Mouse (Mus musculus) testis, postnatal 10 days (tissue): ENCODE data around the gene Rdh16.
"Not testable (repeated sequence)": the region's sequence is repeated elsewhere in the genome, so short reads cannot be mapped to it uniquely, and the experiment has no call there.

Experiments used
- DNase-seq: peaks from one replicate; pipeline ENCODE4 v3.0.0; 2021; ENCODE audit warnings: low spot score

Rdh16 gene

DNA sequence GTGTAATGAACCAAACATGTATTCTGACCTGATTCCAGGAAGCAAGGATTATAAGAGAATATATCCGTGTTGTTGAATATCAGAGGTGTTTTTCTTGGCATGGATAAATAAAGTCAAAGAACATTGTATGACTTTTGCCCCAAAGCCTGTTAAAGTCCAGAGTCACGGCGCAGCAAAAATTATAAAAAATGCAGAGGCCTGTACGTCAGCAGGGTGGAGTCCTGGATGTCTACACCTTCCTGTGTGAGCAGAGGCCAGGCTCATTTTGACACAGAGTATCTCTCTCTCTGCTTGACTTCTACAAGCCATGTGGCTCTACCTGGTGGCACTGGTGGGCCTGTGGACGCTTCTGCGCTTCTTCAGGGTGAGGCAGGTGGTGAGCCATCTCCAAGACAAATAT, at the start of gene Rdh16:
Rdh16 (plus strand) TSS at position 262 of the 400 bp plus-strand sequence.
- DNase-seq, result no peak

DNA sequence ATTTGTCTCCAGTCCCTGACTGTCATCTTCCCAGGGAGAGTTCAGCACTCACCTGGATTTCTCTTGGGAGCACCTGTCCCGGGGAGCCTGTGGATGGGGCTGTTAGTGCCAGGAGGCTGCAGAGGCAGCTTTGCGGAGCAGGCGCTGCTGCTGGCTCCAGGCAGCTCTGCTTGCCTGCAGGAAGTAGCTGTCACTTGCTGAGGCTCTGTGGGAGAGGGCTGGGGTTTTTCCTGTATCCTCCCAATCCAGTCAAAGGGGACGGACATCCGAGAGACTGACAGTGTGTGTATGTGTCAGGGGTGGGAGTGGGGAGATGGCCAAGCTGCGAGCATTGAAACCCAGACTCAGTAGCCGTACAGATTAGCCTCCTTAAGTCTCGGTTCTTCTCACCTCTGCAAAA, 49.4 kb upstream of the Rdh16 start, which contains the start of gene Gpr182:
Gpr182 (minus strand) TSS at position 185 of the 400 bp plus-strand sequence.
- no peak for DNase-seq

GRCm38 (mm10) chr10:127754566-127755166, 46.3 kb upstream of the Rdh16 start:
- DNase-seq, result peak; percentile 64

DNA sequence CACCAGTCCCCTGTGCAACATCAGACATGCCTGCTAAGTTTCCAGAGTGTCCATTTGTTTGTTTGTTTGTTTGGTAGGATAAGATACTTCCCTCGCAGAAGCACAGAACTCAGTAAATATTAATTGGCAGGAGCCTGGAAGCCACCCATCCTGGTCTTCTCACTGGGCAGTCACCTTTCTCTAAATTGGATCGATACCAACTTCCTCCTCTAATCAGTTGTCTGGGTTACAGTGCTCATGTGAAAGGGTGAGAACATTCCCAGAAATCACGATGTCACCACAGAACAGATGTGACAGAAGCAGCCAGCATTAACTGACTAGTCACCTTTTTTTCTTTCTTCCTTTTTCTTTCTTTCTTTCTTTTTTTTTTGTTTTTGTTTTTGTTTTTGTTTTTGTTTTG, 45.7 kb upstream of the Rdh16 start:
- DNase-seq, result no peak

DNA sequence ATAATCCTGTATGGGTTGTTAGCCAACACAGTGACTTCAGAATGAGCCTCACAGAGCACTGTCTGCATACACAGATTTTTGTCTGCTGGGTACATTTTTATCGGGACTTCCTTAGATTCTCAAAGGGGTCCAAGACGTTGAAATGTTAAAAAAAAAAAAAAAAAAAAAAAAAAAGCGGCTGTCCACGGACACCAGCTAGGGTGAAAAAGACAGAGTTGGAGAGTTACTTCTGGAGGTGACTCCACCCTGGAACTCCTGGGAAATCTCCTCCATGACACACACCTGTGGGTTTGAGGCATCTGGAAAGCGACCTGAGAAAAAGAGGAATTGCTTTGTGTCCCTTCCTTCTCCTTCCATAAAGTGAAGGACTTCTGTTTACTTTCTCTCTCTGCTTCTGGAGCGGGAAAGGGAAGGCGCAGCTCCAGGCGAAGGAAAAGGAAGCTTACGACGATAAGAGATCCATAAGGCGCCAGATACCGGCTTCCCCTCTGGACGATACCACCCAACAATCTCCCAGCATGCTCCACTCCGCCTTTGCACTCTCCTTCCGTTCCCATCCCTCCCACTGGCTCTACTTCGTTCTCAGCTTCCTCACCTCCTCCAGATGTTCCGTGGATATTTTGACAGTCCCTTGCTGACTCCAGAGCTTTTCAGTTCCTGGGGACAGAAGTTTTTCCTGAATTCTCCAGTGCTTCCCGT, 45.0 kb upstream of the Rdh16 start:
- peak; percentile 45 for DNase-seq

DNA sequence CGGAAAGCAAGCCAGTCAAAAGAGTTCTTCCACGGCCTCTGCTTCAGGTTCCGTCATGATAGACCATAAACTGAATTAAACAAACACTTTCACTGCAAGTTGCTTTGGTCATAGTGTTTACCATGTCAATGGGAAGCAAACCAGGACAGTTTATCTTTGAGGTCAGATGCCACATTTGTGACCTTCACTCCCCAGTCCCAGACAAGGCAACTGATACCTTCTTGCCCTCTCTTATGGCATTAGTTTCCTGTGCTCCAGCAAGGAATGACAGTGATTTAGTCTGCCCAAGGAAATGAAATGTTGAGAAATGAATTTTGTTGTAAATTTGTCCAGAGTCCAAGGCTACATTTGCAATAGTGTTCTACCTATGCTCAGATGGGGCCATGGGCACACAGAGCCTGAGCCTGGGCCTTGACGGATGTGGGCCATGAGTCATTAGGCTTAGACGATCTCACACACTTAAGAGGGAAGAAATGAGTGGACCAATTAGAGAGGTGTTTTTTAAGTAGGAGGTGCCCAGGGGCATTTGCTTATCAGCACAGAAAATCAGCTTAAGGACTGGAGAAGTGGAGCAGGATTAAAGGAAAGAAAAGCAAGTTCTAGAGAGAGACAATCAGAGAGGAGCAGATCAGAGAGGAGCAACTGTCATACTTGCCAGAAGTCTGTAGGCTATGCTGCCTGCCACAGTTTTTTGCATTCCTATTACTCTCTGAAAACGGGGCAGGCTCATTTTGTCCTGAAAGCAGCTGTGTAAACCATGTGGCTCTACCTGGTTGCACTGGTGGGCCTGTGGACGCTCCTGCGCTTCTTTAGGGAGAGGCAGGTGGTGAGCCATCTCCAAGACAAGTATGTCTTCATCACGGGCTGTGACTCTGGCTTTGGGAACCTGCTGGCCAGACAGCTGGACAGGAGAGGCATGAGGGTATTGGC, 41.5 kb upstream of the Rdh16 start, which contains the start of the genes Rdh1 and Rdh16f1:
Rdh1 (plus strand) TSS at position 541 of the 930 bp plus-strand sequence.
Rdh16f1 (plus strand) TSS at position 607 of the 930 bp plus-strand sequence.
- peak; percentile 29 for DNase-seq

DNA sequence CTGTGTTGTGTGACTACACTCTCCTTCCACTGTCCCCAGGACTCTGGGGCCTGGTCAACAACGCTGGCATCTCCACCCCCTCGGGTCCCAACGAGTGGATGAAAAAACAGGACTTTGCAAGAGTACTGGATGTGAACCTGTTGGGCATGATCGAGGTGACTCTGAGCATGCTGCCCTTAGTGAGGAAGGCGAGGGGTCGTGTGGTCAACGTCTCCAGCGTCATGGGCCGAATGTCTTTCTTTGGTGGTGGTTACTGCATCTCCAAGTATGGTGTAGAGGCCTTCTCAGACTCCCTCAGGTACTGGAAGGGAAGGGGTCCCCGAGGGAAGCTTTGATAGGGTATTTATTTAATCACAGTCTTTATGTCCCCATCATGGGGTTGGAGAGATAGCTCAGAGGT, 38.0 kb upstream of the Rdh16 start:
- DNase-seq, result peak; percentile 22

DNA sequence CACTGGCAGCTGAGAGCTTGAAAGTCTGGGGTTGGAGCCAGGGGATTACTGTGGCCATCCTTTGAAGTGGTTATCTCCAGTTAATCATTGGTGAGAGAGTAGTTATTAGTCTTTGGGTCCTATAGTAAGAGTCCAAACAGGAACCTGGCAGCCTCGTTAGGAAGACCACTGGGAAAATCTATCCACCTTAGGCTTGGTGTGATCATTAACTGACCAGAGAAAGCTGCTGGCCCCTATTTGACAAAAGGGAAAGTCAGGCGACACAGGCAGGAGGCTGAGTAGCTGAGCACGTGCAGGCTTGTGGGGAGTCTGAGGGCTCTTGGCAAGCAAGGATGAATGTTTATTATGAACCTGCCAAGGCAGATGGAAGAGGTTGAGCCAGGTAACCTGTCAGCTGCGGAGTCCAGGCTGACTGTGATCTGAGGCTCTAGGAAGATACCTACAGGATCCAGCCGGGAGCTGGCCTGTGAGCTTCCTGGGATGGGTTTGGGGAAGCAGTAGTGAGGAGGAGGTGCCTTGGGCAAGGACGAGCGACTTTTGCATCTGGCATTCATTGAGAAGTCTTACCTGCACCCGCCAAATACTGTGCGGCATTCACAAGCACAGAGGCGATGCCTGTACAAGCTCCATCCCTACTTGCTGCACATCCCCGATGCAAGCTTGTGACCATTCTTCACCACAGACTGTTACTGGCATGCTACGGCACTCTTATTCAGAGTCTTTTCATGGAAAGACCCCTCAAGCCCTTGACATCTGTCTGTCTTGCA, 36.9 kb upstream of the Rdh16 start:
- peak; percentile 33 for DNase-seq

- peak; percentile 37 for DNase-seq
These were observed 34.4 kb upstream of the Rdh16 start for GRCm38 (mm10) chr10:127766564-127766963.

- DNase-seq, result no peak
These were observed 24.9 kb upstream of the Rdh16 start, which contains the start of gene Rdh9 for GRCm38 (mm10) chr10:127776011-127776410. TSS of gene Rdh9 (plus strand) at chr10:127776386.

DNA sequence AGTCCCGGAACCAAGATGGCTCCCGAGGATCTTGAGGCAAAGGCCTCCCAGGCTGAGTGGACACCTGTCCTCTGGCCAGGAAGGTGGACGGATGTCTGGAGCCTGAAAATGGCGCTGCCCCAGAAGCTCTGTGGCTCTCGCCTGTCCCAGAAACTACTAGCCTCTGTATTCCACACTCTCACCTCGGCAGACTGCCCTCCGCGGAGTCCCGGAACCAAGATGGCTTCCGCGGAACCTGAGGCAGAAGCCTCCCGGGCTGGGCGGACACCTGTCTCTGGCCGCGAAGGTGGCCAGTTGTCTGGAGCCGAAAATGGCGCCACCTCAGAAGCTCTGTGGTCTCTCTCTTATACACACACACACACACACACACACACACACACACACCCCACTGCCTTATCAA, 18.6 kb upstream of the Rdh16 start:
- DNase-seq, result not testable (repeated sequence)

DNA sequence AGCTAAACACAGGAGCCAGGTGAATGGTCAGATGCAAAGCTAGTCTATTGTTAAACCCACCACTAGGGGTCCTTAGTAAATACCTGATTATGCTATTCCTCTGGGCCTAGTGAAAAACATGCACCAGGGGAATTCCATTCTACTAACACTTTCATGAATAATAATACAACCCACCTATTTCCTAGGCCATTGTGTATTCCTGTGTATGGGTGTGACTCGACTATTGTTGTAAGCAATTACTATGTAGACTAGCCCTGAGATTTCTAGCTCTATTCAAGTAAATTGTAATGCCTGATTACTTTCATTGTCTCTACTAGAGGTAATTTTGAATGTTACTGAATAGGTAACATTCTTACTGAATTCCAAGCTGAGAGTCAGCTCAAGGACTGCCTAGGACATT, 15.5 kb upstream of the Rdh16 start:
- not testable (repeated sequence) for DNase-seq

- no peak for DNase-seq
These were observed 1.7 kb upstream of the Rdh16 start for GRCm38 (mm10) chr10:127799295-127799694.

GRCm38 (mm10) chr10:127801612-127802011, 660 bp downstream of the Rdh16 start:
- no peak for DNase-seq

GRCm38 (mm10) chr10:127802236-127802635, 1.3 kb downstream of the Rdh16 start:
- no peak for DNase-seq

- DNase-seq, result no peak
These were observed 3.5 kb downstream of the Rdh16 start for GRCm38 (mm10) chr10:127804416-127804815.

DNA sequence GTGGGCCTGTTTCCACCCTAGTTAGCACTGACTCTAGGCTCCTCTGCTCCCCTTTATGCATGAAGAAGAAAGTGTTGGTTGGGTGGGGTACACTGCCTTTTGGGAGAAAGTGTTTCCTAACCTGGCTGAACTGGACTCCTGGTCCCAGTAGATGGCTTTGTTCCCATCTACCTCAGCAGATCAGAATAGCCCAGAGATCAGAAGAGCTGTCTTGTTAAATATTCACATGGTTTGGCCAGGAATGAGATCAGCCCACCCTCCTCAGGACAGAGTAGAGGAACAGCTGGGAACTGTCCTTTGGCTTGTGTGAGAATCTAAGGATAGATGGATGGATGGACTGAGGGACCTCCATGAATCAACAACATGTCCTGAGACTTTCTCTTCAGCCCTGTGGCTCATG, 14.9 kb downstream of the Rdh16 start:
- DNase-seq, result no peak

DNA sequence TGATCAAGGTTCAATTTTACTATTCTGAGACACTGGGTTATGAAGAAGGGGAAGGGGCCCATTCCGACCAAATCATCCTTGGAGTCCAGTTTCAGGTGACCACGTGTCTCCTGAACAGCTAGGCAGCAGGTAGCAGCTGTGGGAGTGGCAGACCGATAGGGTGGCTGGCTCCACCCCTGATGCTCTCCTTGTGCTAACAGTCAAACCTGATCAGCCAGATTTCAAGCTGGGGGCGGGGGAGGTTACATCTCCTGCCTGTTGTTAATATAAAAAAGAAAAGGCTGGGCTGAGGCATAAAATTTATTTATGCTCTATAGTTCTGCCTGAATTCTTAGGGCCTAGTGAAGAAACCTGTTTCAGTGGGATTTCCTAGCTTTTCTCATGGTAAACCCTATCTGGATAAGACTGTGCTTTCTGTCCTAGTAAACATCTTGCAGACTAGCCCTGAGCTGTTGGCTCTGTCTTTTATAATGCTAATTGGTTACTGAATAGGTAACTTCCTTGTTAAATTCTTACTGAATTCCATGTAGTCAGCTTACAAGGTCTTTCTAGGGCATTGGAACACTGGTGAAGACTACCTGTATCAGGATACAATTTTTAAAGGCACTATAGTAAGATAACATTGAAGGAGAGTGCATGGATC, 16.4 kb downstream of the Rdh16 start:
- not testable (repeated sequence) for DNase-seq

- not testable (repeated sequence) for DNase-seq
These were observed 20.9 kb downstream of the Rdh16 start for GRCm38 (mm10) chr10:127821806-127822205.

GRCm38 (mm10) chr10:127825386-127825785, 24.4 kb downstream of the Rdh16 start:
- peak; percentile 46 for DNase-seq

DNA sequence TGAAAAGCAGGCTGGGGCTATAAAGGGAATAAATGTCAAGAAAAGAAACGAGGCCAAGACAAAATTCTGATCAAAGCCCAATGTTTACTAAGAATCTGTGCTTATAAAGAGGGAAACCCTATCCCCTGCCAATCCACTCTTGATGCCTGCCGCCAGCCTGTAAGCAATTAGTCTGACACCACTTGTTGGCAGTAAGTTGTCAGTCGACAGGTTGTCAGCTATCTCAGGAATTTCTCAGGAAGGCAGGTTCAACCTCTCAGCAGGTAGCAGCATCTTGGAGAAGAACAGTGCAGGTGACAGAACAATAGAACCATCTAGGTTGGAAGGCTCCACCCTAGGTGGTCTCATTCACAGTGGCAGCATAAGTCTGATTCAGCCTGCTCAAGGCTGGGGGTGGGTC, 28.2 kb downstream of the Rdh16 start:
- no peak for DNase-seq
